Mouse (Mus musculus) stomach, postnatal 0 days (tissue): ENCODE measurements around the gene Gopc. TPM values are rescaled to one million over a fixed set of nuclear protein-coding genes. Genes with fewer than 3 reads are reported as not detected.

Experiments
- ATAC-seq: fragments of 200-750 bp; cut with Nextera tagmentation; 2 replicates; pipeline ENCODE4 v1.8.0; 2017; ENCODE audit not compliant: low FRiP score, low TSS enrichment
- DNase-seq: peaks from one replicate; pipeline ENCODE4 v3.0.0-alpha.2; 2016; ENCODE audit warnings: low spot score
- H3K27ac ChIP-seq: fragments of 300-500 bp; sonication (generic); replicated peaks from 2 replicates; pipeline ENCODE4 v1.5.1; 2014; ENCODE audit warnings: mild to moderate bottlenecking, control low read depth
- H3K27me3 ChIP-seq: fragments of 300-500 bp; sonication (generic); 2 replicates; pipeline ENCODE4 v1.6.1; 2014; ENCODE audit warnings: low read length; ENCODE audit not compliant: control insufficient read depth, insufficient read depth
- H3K36me3 ChIP-seq: fragments of 300-500 bp; sonication (generic); 2 replicates; pipeline ENCODE4 v1.6.1; 2014; ENCODE audit warnings: low read length, mixed read lengths; ENCODE audit not compliant: control insufficient read depth, insufficient read depth
- H3K4me1 ChIP-seq: fragments of 300-500 bp; sonication (generic); replicated peaks from 2 replicates; pipeline ENCODE4 v1.6.1; 2014; ENCODE audit warnings: antibody characterized with exemption; ENCODE audit not compliant: control insufficient read depth, insufficient read depth
- H3K4me2 ChIP-seq: fragments of 300-500 bp; sonication (generic); replicated peaks from 2 replicates; pipeline ENCODE4 v1.6.1; 2014; ENCODE audit warnings: low read depth, mild to moderate bottlenecking, control low read depth, moderate library complexity
- H3K4me3 ChIP-seq: fragments of 300-500 bp; sonication (generic); 2 replicates; pipeline ENCODE4 v1.5.1; 2014; ENCODE audit warnings: low read depth, low read length, control low read depth
- H3K9ac ChIP-seq: fragments of 300-500 bp; sonication (generic); 2 replicates; pipeline ENCODE4 v1.6.1; 2014; ENCODE audit warnings: mild to moderate bottlenecking, low read length, control low read depth, mixed read lengths
- H3K9me3 ChIP-seq: fragments of 300-500 bp; sonication (generic); 2 replicates; pipeline ENCODE4 v1.6.1; 2016; ENCODE audit warnings: low read length; ENCODE audit not compliant: control insufficient read depth
- CTCF ChIP-seq: IDR thresholded peaks from 2 replicates; pipeline ENCODE4 v1.5.1; 2016; ENCODE audit warnings: antibody characterized with exemption, low read depth, mild to moderate bottlenecking, moderate library complexity
- EP300 ChIP-seq: optimal IDR thresholded peaks from 2 replicates; pipeline ENCODE3; 2016; ENCODE audit warnings: antibody characterized with exemption
- WGBS: fragments of 180-500 bp; shearing (Covaris S2); extraction: QIAGEN DNeasy Blood & Tissue Kit; methylation state at CpG from one replicate; pipeline ENCODE4 v1.1.7; 2014; 5-methylcytosine and 5-hydroxymethylcytosine counted together
- polyA plus RNA-seq: library from polyadenylated mRNA; unstranded; fragments of >200 nt; fragmentation: Nextera tagmentation; extraction: Ambion mirVana; gene quantifications from 2 replicates; pipeline ENCODE4 v1.2.1, GENCODE M21; 2015

Gene Gopc
- polyA plus RNA-seq, 1 experiment from 2014 or later = 11.9 TPM

DNA sequence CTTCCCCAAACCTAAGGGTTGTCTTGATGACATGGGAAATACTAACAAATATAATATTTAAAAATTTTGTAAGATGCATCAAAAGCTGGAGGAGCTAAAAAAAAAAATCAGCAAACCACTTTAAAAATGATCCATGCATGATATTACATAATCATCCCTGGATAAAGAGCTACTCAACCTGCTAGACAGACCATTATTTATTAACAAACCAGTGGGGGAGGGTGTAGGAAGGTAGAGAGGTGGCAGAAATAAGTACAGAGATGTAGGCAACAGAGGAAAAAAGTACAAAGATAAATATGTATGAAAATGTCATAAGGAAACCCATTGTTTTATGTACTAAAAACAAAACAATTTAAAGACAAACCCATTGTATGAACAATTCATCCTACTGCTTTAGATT is 7.3 kb downstream of the Gopc start:
- Histone ChIP-seq H3K9ac (no peak overlapping the region), H3K4me2 (no peak overlapping the region), H3K4me3 (no peak overlapping the region)

DNA sequence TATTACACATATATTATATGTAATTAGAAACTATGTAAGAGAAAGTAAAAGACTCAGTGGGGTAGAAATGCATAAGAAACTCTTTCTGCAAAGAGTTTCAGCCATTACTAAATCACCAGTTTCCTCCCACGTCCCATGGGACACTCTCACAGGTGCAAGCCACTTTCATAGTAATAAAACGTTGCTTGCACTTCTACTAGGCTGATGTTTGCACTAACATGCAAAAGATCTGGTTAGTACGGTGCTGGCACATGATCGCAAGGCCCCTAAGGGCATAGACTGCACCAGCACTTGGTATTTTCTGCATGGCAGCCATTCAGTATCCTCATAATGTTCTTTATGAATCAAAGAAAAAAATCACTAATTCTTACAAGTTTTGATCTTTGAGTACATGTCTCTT is 8.1 kb downstream of the Gopc start:
- ATAC-seq (no peak), DNase-seq (no peak)
- H3K4me2 ChIP-seq = no peak overlapping the region
- no peaks in the 10 kb centered on the region for H3K9me3 ChIP-seq
- no peak overlapping the region for H3K27ac ChIP-seq
- H3K9ac ChIP-seq = no peak overlapping the region
- no peak overlapping the region for H3K4me3 ChIP-seq
- no peak for TF ChIP-seq EP300
- no peak for TF ChIP-seq CTCF
- H3K27me3 ChIP-seq = no peaks in the 10 kb centered on the region
- H3K4me1 ChIP-seq = no peaks in the 10 kb centered on the region
- no peaks in the 10 kb centered on the region for H3K36me3 ChIP-seq
- WGBS = 70% methylated on average over 4 of the region's 4 CpGs

More for the DNA sequence above, 7.3 kb downstream of the Gopc start:
- Histone ChIP-seq H3K4me1 (no peaks in the 10 kb centered on the region), H3K27ac (no peak overlapping the region), H3K27me3 (no peaks in the 10 kb centered on the region), H3K9me3 (no peaks in the 10 kb centered on the region), H3K36me3 (no peaks in the 10 kb centered on the region)
- ATAC-seq (no peak), DNase-seq (no peak)
- no peak for TF ChIP-seq EP300
- no peak for TF ChIP-seq CTCF

GRCm38 (mm10) chr10:52368376-52368775 is 13.5 kb downstream of the Gopc start:
- H3K4me3 ChIP-seq = no peak overlapping the region
- no peak overlapping the region for H3K9ac ChIP-seq
- H3K27me3 ChIP-seq = no peaks in the 10 kb centered on the region
- H3K4me2 ChIP-seq = no peak overlapping the region
- H3K4me1 ChIP-seq = no peaks in the 10 kb centered on the region
- no peaks in the 10 kb centered on the region for H3K36me3 ChIP-seq
- no peak overlapping the region for H3K27ac ChIP-seq
- DNase-seq (no peak), ATAC-seq (no peak)
- H3K9me3 ChIP-seq = no peaks in the 10 kb centered on the region
- 72% methylated on average over 4 of the region's 4 CpGs for WGBS
- no peak for TF ChIP-seq CTCF
- no peak for TF ChIP-seq EP300

DNA sequence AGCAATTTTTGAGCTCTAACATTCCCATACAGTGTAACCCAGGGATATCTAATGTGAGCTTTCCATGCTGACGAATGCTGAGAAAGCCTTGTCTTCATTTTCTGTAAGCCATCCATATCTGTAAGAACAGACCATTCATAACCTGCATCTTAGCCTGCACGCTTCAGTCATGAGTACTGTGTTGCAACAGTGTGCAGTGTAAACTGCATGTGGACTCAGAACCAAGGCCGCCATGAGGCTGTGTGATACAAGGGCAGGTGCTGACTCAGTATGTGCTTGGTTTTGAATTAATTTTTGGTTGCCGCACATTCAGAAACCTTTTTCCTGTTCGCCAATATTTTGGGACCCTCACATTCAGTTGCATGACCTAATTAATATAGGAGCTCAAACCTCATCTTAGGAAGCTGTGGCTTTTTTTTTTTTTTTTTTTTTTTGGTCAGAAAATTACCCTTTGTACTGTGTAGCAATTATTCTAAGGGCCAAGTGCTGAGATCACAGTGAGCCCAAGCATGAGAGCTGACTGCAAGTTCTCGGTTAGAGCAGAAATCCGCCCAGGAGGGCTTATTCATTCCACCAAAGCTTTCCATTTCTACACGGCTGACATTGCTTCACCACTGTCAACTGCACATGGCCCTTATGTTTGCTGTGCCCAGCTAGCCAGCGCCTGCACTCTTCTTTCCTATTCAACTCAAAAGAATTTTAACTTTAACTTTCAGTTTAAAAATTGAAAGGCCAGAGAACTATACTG is 20.9 kb downstream of the Gopc start:
- Histone ChIP-seq H3K36me3 (no peaks in the 10 kb centered on the region), H3K27ac (no peak overlapping the region), H3K4me2 (no peak overlapping the region), H3K9ac (no peak overlapping the region), H3K4me1 (no peaks in the 10 kb centered on the region), H3K4me3 (no peak overlapping the region), H3K9me3 (no peaks in the 10 kb centered on the region), H3K27me3 (no peaks in the 10 kb centered on the region)
- TF ChIP-seq CTCF (no peak), EP300 (no peak)
- ATAC-seq (no peak), DNase-seq (no peak)
- WGBS = 88% methylated on average over 9 of the region's 9 CpGs

GRCm38 (mm10) chr10:52360241-52360735 is 21.6 kb downstream of the Gopc start:
- Histone ChIP-seq H3K9me3 (no peaks in the 10 kb centered on the region), H3K9ac (no peak overlapping the region), H3K27ac (no peak overlapping the region), H3K27me3 (no peaks in the 10 kb centered on the region), H3K4me1 (no peaks in the 10 kb centered on the region), H3K36me3 (no peaks in the 10 kb centered on the region), H3K4me3 (no peak overlapping the region), H3K4me2 (no peak overlapping the region)
- ATAC-seq = no peak
- TF ChIP-seq EP300 (no peak), CTCF (no peak)
- WGBS = 97% methylated on average over 4 of the region's 4 CpGs
- no peak for DNase-seq

DNA sequence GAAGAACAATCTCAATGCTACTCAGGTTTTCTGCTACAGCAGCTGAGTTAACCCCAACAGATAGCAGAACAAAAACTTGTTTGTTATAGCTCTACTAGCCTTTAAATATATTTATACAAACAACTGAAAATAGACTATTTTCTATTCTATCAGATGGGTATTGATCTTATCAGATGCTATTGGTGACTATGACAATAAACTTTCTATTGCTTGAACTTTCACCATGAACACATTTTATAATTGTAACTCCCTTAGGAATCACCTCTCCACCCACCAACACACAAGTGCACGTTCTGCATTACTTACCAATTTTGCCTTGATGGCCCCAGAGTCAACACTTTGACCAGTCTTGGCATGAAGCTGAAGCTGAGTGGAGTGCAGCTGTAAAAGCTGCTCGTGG is 23.5 kb downstream of the Gopc start, which contains the start of gene Gm26741:
TSS of gene Gm26741 (plus strand) at position 301 of the 400 bp plus-strand sequence.
- DNase-seq (no peak), ATAC-seq (no peak)
- Histone ChIP-seq H3K9ac (no peak within 1 kb of the TSS), H3K27me3 (no peaks in the 10 kb centered on the region), H3K4me3 (no peak within 1 kb of the TSS), H3K4me2 (no peak within 1 kb of the TSS), H3K36me3 (no peaks in the 10 kb centered on the region), H3K27ac (no peak within 1 kb of the TSS), H3K9me3 (no peaks in the 10 kb centered on the region), H3K4me1 (no peaks in the 10 kb centered on the region)
- 69% methylated on average over 2 of the region's 2 CpGs for WGBS
- no peak for TF ChIP-seq EP300
- TF ChIP-seq CTCF = no peak
